Mouse (Mus musculus): ENCODE results near the gene Fopnl. TPM values are rescaled to one million over a fixed set of nuclear protein-coding genes. Genes with fewer than 3 reads are reported as not detected.
A peak's percentile ranks its signal among the peaks of the same experiment; 100 is the strongest.

Fopnl gene
- polyA plus RNA-seq, 1 experiment from 2014 or later: 160 TPM

DNA sequence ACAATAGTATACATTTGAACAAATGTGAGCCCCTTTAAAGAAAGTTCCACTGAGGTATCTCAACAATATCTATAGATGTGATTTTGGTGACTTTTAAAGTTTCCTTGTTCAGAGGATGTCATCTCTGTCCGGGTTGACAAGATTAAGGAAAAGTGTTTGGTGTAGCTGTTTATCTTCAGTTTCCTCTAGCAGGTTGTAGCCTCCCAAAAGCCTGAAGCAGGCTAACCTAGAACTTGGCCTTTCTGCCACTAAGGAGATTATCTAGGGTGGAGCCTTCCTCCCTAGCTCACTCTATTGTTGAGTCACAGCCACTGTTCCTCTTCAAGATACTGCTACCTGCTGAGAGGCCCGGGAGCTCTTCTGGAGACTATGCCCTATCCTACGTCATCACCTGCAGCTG lies 27.8 kb upstream of the Fopnl start:
- Histone ChIP-seq H3K27me3 (ENCODE audit: insufficient read depth, low read length) (no peaks in the 10 kb centered on the region), H3K4me2 (no peak overlapping the region), H3K4me1 (ENCODE audit: insufficient read depth) (no peaks in the 10 kb centered on the region), H3K9ac (no peak overlapping the region), H3K36me3 (ENCODE audit: insufficient read depth) (no peaks in the 10 kb centered on the region), H3K9me3 (ENCODE audit: low read depth, low read length) (no peaks in the 10 kb centered on the region), H3K4me3 (ENCODE audit: low read depth, low read length) (no peak overlapping the region), H3K27ac (ENCODE audit: low read depth) (no peak overlapping the region)
- TF ChIP-seq CTCF (IDR thresholded peaks at IDR 0.05; ENCODE audit: low read depth): no peak
- WGBS: 64% methylated on average over 3 of the region's 3 CpGs
- DNase-seq (no peak), ATAC-seq (ENCODE audit: insufficient read depth) (no peak)

DNA sequence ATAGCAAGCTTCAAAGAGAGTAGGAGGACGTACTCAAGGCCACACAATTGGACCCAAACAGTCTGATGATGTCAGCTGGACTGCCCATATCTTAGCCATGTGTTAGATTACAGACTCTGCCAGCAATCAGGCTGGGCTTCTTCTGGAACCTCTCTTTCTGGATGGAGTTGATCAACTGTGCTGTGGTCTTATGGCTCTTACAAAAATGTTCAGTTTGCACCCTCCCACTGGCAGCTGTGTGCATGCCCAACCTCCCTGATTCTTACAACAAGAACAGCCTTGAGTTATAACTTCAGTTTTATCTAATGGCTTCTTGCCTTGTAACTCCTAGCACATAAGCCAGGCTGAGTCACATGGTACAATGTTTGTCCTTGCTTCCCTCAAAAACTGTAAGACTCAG lies 11.0 kb upstream of the Fopnl start:
- Histone ChIP-seq H3K4me3 (ENCODE audit: low read depth, low read length) (no peak overlapping the region), H3K36me3 (ENCODE audit: insufficient read depth) (no peaks in the 10 kb centered on the region), H3K4me2 (no peak overlapping the region), H3K9me3 (ENCODE audit: low read depth, low read length) (no peaks in the 10 kb centered on the region), H3K9ac (no peak overlapping the region), H3K27ac (ENCODE audit: low read depth) (no peak overlapping the region), H3K4me1 (ENCODE audit: insufficient read depth) (no peaks in the 10 kb centered on the region), H3K27me3 (ENCODE audit: insufficient read depth, low read length) (no peaks in the 10 kb centered on the region)
- WGBS: 50% methylated on average over 1 of the region's 1 CpGs
- no peak for TF ChIP-seq CTCF (IDR thresholded peaks at IDR 0.05; ENCODE audit: low read depth)
- no peak for DNase-seq
- no peak for ATAC-seq (ENCODE audit: insufficient read depth)

DNA sequence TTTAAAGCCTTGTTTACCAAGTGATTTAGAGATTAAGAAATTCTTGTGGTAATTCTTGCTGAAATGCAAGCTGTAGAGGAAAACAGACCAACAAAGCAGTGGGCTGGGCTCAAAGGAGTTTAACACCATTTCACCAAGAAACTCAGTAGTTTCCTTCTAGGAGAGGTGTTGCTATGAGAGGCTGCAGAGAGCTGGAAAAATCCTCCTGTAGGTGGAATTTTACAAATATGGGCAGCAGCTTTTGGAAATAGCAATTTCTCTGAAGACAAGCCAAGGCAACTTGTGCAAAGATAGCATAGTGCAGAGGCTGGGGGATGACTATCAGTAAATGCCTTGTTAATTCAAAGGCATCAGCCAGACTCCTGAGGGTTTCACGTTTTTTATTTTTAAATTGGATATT lies 3.3 kb upstream of the Fopnl start:
- Histone ChIP-seq H3K4me3 (ENCODE audit: low read depth, low read length) (no peak overlapping the region), H3K27me3 (ENCODE audit: insufficient read depth, low read length) (no peaks in the 10 kb centered on the region), H3K4me2 (no peak overlapping the region), H3K9ac (no peak overlapping the region), H3K27ac (ENCODE audit: low read depth) (no peak overlapping the region), H3K4me1 (ENCODE audit: insufficient read depth) (peaks cover 7% of the 10 kb centered on the region), H3K36me3 (ENCODE audit: insufficient read depth) (no peaks in the 10 kb centered on the region), H3K9me3 (ENCODE audit: low read depth, low read length) (no peaks in the 10 kb centered on the region)
- TF ChIP-seq CTCF (IDR thresholded peaks at IDR 0.05; ENCODE audit: low read depth): no peak
- 48% methylated on average over 1 of the region's 1 CpGs for WGBS
- DNase-seq: no peak
- ATAC-seq (ENCODE audit: insufficient read depth): no peak

DNA sequence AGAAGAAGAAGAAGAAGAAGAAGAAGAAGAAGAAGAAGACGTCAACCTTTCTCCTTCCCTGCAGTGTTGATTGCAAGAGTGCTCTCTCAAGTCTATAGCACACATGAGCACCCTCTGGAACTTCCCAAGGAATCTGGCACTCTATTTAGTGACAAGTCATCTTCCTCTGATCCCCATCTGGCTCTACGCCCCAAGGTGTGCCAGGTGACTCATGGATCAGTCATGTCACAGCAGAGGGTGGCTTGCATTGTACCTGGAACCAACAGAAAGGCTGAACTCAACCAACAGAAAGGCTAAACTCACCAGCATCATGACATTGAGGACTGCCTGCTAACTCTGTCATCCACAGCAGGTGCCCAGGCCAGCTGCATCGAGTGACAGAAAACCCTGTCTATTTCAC lies 2.5 kb upstream of the Fopnl start:
- Histone ChIP-seq H3K9me3 (ENCODE audit: low read depth, low read length) (no peaks in the 10 kb centered on the region), H3K4me2 (no peak overlapping the region), H3K4me1 (ENCODE audit: insufficient read depth) (peaks cover 7% of the 10 kb centered on the region), H3K27me3 (ENCODE audit: insufficient read depth, low read length) (no peaks in the 10 kb centered on the region), H3K27ac (ENCODE audit: low read depth) (no peak overlapping the region), H3K4me3 (ENCODE audit: low read depth, low read length) (no peak overlapping the region), H3K36me3 (ENCODE audit: insufficient read depth) (no peaks in the 10 kb centered on the region), H3K9ac (no peak overlapping the region)
- WGBS: 77% methylated on average over 3 of the region's 3 CpGs
- TF ChIP-seq CTCF (IDR thresholded peaks at IDR 0.05; ENCODE audit: low read depth): no peak
- ATAC-seq (ENCODE audit: insufficient read depth): no peak
- no peak for DNase-seq

DNA sequence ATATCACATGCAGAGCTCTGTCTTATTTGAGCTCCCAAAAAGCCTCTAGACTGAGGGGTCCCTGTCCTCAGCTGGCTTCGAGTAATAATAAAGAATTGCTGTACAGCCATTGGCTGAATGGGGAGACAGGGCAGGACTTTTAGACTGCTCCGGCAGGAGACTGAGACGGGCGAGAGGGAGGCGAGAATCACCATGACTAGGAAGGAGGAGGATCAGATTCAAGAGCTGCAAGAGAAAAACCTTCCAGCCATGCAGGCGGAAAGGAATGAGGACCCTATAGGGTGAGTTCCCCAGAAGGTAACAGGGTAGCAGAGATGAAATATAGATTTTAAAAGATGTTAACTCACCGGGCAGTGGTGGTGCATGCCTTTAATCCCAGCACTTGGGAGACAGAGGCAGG lies 4.3 kb downstream of the Fopnl start:
- peaks cover 49% of the 10 kb centered on the region for H3K36me3 ChIP-seq (ENCODE audit: insufficient read depth)
- no peak overlapping the region for H3K4me3 ChIP-seq (ENCODE audit: low read depth, low read length)
- H3K9me3 ChIP-seq (ENCODE audit: low read depth, low read length): no peaks in the 10 kb centered on the region
- H3K4me1 ChIP-seq (ENCODE audit: insufficient read depth): peaks cover 7% of the 10 kb centered on the region
- no peak overlapping the region for H3K4me2 ChIP-seq
- no peak overlapping the region for H3K9ac ChIP-seq
- no peak for ATAC-seq (ENCODE audit: insufficient read depth)
- WGBS: 89% methylated on average over 7 of the region's 7 CpGs
- DNase-seq: no peak
- no peak for TF ChIP-seq CTCF (IDR thresholded peaks at IDR 0.05; ENCODE audit: low read depth)
- H3K27ac ChIP-seq (ENCODE audit: low read depth): no peak overlapping the region
- no peaks in the 10 kb centered on the region for H3K27me3 ChIP-seq (ENCODE audit: insufficient read depth, low read length)

DNA sequence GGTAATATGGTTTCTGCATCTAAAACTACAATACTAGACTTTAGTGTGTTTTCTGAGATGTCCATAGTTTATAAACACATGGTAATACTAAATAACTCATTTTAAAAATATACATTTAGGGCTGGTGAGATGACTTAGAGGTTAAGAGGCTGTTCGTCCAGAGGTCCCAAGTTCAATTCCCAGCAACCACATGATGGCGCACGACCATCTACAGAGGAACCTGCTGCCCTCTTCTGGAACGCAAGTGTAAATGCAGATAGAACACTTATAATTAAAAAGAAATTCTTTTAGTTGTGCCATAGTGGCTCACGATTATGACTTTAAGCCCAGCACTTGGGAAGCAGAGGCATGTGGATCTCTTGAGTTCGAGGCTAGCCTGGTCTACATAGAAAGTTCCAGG lies 5.8 kb downstream of the Fopnl start:
- TF ChIP-seq CTCF (IDR thresholded peaks at IDR 0.05; ENCODE audit: low read depth): peak; percentile 79
- peaks cover 62% of the 10 kb centered on the region for H3K36me3 ChIP-seq (ENCODE audit: insufficient read depth)
- no peak overlapping the region for H3K9ac ChIP-seq
- no peak overlapping the region for H3K4me2 ChIP-seq
- WGBS: 52% methylated on average over 6 of the region's 6 CpGs
- H3K27me3 ChIP-seq (ENCODE audit: insufficient read depth, low read length): no peaks in the 10 kb centered on the region
- H3K4me3 ChIP-seq (ENCODE audit: low read depth, low read length): no peak overlapping the region
- H3K4me1 ChIP-seq (ENCODE audit: insufficient read depth): peaks cover 7% of the 10 kb centered on the region
- H3K27ac ChIP-seq (ENCODE audit: low read depth): no peak overlapping the region
- ATAC-seq (ENCODE audit: insufficient read depth) (no peak), DNase-seq (peak; percentile 76)
- no peaks in the 10 kb centered on the region for H3K9me3 ChIP-seq (ENCODE audit: low read depth, low read length)

DNA sequence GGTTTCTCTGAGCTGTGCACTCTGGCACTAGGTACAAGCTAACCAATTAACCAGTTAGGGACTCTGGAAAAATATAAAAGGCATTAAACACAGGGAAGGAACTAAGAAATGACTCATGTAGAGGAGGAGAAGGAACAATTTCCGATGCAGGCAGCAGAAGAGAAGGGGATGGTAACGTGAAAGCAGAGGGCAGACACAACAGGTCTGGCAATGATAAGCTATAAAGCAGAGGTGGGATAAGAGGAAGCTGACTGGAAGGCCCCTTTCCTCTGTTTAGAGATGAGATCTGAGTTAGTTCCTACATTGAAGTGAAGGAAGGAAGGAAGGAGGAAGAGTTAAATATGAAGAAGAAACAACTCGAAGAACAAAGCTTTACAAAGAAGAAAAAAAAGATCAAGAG lies 7.4 kb downstream of the Fopnl start:
- DNase-seq (no peak), ATAC-seq (ENCODE audit: insufficient read depth) (no peak)
- H3K4me2 ChIP-seq: no peak overlapping the region
- TF ChIP-seq CTCF (IDR thresholded peaks at IDR 0.05; ENCODE audit: low read depth): no peak
- H3K27ac ChIP-seq (ENCODE audit: low read depth): no peak overlapping the region
- 69% methylated on average over 3 of the region's 3 CpGs for WGBS
- no peaks in the 10 kb centered on the region for H3K27me3 ChIP-seq (ENCODE audit: insufficient read depth, low read length)
- no peaks in the 10 kb centered on the region for H3K4me1 ChIP-seq (ENCODE audit: insufficient read depth)
- H3K36me3 ChIP-seq (ENCODE audit: insufficient read depth): peaks cover 69% of the 10 kb centered on the region
- no peak overlapping the region for H3K4me3 ChIP-seq (ENCODE audit: low read depth, low read length)
- no peaks in the 10 kb centered on the region for H3K9me3 ChIP-seq (ENCODE audit: low read depth, low read length)
- H3K9ac ChIP-seq: no peak overlapping the region
